Mouse (Mus musculus) kidney, postnatal 36 days (tissue): ENCODE measurements at regions not wholly inside any gene's neighbourhood (a gene's known extent, or its start where the extent isn't known, plus 50 kb on each side); places are given as distances from the start of the nearest gene placed in this dataset.
"Not testable (repeated sequence)": the region's sequence is repeated elsewhere in the genome, so short reads cannot be mapped to it uniquely, and the experiment has no call there.

Experiments used
- DNase-seq, 2 experiments: peaks; one replicate each; pipeline ENCODE4 v3.0.0; 2021 to 2022; ENCODE audit warnings: mixed read lengths in 2 of 2

DNA sequence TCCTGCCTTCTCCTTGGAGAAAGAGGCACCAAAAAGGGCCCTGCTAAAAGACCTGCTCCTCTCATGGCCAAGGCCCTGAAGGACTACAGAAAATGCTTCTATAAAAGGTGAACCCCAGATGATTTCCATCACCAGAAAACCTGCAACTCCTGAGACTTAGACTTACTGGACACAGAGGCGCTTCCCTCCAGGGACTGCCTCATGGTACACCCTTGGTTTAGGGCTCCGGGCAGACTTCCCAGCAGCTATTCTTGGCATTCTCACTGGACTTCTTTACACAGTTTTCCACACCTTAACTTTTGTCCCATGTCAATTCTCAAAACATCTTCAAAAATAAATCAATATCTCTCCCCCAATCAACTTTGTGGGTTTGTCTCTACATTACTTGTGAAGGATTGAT is 393.2 kb downstream of the Gpm6a start:
- not testable (repeated sequence) for DNase-seq

DNA sequence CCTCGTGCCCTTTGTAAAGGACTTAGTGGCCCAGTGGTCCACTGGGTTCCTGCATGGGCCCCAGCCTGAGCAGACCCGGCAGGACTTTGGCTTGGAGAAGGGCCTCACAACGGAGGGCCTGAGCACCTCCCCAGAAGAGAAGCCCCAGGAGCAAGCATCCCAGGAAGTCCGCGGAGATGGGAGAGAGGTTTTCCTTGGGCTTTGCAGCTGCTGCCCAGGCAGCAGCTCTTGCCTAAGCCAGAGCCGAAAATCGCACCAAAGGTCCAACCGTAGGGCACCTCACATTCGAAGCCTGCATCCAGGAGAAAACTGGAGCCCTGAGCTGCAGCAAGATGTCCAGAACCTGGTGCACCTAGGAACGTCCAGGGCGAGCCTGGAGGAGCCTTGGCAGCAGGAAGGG is 405.2 kb downstream of the Gpm6a start:
- not testable (repeated sequence) for DNase-seq

DNA sequence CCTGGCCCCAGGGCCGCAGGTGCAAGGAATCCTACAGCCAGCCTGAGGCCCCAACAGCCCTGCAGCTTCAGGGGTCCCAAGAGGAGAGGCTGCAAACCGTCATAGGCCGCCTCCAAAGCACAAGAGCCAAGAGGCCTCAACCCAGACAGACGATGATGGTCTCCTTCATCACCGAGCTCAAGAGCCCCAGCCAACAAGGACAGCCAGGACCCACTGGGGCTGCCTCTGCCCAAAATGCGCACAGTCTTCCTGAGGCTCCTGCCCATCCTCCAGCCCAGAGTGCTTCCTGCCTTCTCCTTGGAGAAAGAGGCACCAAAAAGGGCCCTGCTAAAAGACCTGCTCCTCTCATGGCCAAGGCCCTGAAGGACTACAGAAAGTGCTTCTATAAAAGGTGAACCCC is 412.8 kb downstream of the Gpm6a start:
- not testable (repeated sequence) for DNase-seq

DNA sequence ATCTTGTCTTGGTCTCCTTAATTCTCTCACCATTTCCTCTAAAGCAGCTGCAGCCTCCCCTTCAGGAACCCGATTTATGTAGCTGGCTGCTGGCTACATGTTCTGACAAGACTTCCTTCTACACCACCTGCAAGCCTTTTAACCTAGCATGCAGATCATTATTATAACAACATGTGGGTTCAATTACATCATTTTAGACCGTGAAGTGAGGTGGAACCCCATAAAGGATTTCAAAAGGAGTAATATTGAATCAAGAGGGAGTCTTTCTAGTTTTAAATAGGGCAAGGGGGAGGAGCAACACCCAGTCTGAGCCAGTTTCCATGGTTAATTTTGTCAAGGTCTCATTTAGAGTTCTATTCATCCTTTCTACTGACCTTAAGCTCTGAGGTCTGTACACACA is 442.4 kb downstream of the Gpm6a start:
- no peak for DNase-seq

DNA sequence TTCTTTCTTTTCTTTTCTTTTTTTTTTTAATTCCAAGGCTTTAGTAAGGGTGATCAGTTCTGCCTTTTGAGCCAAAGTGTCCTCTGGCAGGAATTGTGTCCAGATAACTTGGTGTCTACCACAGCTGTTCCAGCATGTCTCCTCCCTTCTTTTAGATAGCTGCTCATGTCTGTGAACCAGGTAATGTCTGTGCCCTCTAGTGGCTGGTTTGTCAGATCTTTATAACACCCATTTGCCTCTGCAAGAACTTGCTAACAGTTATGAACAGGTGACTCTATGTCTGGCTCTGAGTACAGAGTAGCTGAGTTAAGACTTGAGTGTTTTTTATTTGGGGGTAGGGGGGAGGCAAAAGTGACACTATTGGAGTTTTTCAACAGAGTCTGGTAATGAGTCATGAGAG is 443.7 kb downstream of the Gpm6a start:
- DNase-seq: peak; percentile 23 to 27

DNA sequence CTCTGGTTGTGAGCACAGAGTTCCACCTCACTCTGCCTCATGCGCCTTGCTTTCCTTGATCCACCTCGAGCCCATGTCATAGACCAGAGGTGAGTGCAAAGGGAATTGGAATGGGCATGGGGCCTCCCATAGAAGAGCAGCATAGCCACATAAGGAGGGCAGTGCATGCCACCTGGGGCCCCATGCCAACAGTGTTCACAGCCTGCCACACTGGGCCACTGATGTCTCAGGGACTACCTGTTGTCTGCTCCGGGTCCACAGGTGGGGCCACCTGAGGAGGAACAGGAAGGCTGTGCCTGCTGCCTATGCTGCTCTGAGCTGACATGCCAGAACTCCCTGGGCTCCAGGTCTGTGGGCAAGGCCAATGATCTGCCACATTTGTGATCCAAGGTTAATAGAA is 445.8 kb downstream of the Gpm6a start:
- DNase-seq: peak in 1 of 2 experiments; percentile 6

DNA sequence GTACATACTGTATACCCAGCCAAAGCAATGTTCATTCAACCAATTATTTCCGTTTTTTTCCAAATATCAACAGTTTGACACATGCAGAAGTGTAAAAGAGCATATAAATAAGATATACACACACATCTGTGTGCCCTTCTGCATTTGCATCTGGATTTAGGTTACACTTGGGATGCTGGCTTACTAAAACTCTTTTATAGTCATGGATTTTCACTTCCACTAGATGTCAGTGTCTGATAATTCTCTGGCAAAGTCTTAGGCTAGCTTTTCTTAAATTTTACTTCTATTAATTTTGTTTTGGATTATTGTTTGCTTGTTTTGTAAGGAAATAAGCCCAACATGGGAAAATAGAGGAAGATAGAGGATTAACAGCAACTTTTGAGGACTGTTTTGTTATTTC is 452.3 kb downstream of the Gpm6a start:
- not testable (repeated sequence) for DNase-seq
